Mouse (Mus musculus) lung, postnatal 0 days (tissue): ENCODE data around the gene Mrps18b.

Experiments
- CTCF ChIP-seq: IDR thresholded peaks from 2 replicates; pipeline ENCODE4 v1.5.1; 2016; ENCODE audit warnings: antibody characterized with exemption, mild to moderate bottlenecking
- EP300 ChIP-seq: IDR thresholded peaks from 2 replicates; pipeline ENCODE4 v1.6.1; 2016; ENCODE audit warnings: antibody characterized with exemption, mild to moderate bottlenecking, control low read depth

GRCm38 (mm10) chr17:35866911-35867890, 49.0 kb downstream of the Mrps18b start:
- no peak for TF ChIP-seq EP300
- TF ChIP-seq CTCF, result peak; percentile 50
